Mouse (Mus musculus) kidney, adult 2 months (tissue): ENCODE measurements around the gene Arfgap1. TPM values are rescaled to one million over a fixed set of nuclear protein-coding genes. Genes with fewer than 3 reads are reported as not detected.

Experiments
- DNase-seq: peaks from one replicate; pipeline ENCODE4 v3.0.0; 2021
- H3K27ac ChIP-seq: fragments of 200-500 bp; 2 replicates; pipeline ENCODE4 v1.5.1; 2012; ENCODE audit warnings: low read depth, low read length, control low read depth, inconsistent platforms; ENCODE audit not compliant: insufficient read depth
- H3K27me3 ChIP-seq: fragments of 200-500 bp; replicated peaks from 2 replicates; pipeline ENCODE4 v1.6.1; 2012; ENCODE audit warnings: mild to moderate bottlenecking, moderate library complexity, low read length, inconsistent platforms; ENCODE audit not compliant: control insufficient read depth, insufficient read depth
- H3K36me3 ChIP-seq: fragments of 200-500 bp; 2 replicates; pipeline ENCODE4 v1.6.1; 2012; ENCODE audit warnings: mild to moderate bottlenecking, moderate library complexity, low read length, inconsistent platforms; ENCODE audit not compliant: control insufficient read depth, insufficient read depth
- H3K4me1 ChIP-seq: fragments of 200-500 bp; 2 replicates; pipeline ENCODE4 v1.6.1; 2011; ENCODE audit warnings: low read length; ENCODE audit not compliant: control insufficient read depth, insufficient read depth
- H3K4me3 ChIP-seq: fragments of 200-500 bp; 2 replicates; pipeline ENCODE4 v1.5.1; 2011; ENCODE audit warnings: mild to moderate bottlenecking, low read depth, low read length, control low read depth; ENCODE audit not compliant: insufficient read depth
- CTCF ChIP-seq: fragments of 200-500 bp; conservative IDR thresholded peaks from 2 replicates; pipeline ENCODE4 v1.5.1; 2011; ENCODE audit warnings: low read depth, mild to moderate bottlenecking, control low read depth, low read length, moderate library complexity, mixed read lengths; ENCODE audit not compliant: insufficient read depth, insufficient read length
- POLR2A ChIP-seq: fragments of 200-500 bp; IDR thresholded peaks from one replicate; pipeline ENCODE4 v1.6.1; 2011; ENCODE audit warnings: low read depth, low read length, control low read depth
- WGBS: fragments of 180-500 bp; shearing (Covaris S2); methylation state at CpG from one replicate; pipeline ENCODE4 v1.1.7; 2018; 5-methylcytosine and 5-hydroxymethylcytosine counted together
- polyA plus RNA-seq: library from polyadenylated mRNA; depleted of rRNA; stranded (reverse); fragments of >200 nt; gene quantifications from 2 replicates; pipeline ENCODE4 v1.2.3, GENCODE M21; 2012

The Arfgap1 gene
- polyA plus RNA-seq, 1 experiment = 35.6 TPM

DNA sequence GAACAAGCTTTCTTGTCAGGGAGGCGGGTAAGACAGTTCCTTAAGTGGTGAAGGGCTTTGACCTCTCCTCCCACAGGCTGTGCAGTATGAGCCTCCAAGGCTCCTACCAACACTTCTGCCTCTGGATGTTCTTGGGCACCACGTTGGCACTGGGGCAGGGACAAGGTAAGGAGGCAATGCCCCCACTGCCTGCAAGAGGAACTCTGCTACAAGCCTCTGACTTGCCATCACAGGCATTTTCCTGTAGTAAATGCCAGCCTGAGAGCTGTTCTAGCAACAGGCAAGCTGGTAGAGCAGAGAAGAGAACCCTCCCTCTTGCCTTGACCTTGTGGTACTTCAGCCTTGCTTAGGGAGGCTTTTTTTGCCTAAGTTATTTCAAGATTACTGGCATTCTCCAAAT is 19.4 kb downstream of the Arfgap1 start, which contains the start of gene Col20a1:
Col20a1 (plus strand) TSS at position 87 of the 400 bp plus-strand sequence.
- Histone ChIP-seq H3K36me3 (no peaks in the 10 kb centered on the region), H3K4me3 (no peak within 1 kb of the TSS), H3K4me1 (no peaks in the 10 kb centered on the region), H3K27me3 (no peaks in the 10 kb centered on the region), H3K27ac (no peak within 1 kb of the TSS)
- TF ChIP-seq POLR2A = no peak
- TF ChIP-seq CTCF = no peak
- WGBS = 58% methylated on average over 2 of the region's 2 CpGs
- DNase-seq = no peak

DNA sequence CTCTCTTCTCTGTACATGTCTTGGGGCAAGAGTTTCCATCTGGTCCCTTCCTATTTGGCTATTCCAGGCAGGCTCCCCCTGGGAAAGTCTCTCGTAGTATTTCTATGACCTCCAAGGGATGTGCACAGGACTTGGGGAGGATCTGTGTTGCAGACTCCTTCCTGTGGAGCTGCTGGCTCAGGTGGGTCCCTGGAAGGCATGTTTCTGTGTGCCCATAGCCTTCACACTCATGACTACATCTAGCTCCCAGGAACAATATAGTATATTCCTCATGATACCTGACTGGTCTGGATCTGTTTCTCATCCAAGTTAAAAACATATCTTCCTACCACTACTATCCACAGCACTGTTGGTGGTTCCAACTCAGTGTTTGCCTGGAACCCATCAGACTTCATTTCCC is 20.0 kb downstream of the Arfgap1 start:
- TF ChIP-seq POLR2A (no peak), CTCF (no peak)
- no peak overlapping the region for H3K4me3 ChIP-seq
- H3K36me3 ChIP-seq = no peaks in the 10 kb centered on the region
- no peak for DNase-seq
- 65% methylated on average over 1 of the region's 1 CpGs for WGBS
- H3K4me1 ChIP-seq = no peaks in the 10 kb centered on the region
- no peak overlapping the region for H3K27ac ChIP-seq
- H3K27me3 ChIP-seq = no peaks in the 10 kb centered on the region

DNA sequence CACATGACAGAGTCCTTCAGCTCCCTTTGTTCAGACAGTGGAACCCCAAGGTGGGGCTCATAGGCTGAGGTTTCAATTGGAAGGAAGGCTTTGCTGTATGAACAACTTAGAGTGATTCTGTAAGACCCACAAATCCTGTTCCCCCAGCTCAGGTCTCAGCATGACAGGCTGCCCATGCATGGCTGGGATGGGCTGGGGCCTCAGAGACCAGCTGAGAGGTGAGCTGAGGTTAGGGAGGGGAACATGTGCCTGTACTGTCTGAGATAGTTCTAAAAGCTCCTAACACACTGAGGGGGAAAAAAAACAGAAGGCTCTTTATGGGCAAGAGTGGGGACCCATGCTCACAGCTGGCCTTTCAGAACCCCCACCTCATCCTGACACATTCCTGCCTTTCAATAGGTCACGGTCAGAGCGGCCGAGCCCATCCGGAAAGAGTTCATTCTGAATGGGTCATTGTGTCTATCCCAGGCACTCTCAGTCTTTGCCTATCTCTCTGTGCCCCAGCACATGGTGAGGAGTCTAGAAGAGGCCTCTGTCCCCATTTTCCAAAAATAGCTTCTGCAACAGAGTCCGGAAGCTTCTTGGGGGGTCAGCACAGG is 20.5 kb downstream of the Arfgap1 start:
- Histone ChIP-seq H3K27me3 (no peaks in the 10 kb centered on the region), H3K4me3 (no peak overlapping the region), H3K4me1 (no peaks in the 10 kb centered on the region), H3K27ac (no peak overlapping the region), H3K36me3 (no peaks in the 10 kb centered on the region)
- no peak for DNase-seq
- no peak for TF ChIP-seq CTCF
- no peak for TF ChIP-seq POLR2A
- WGBS = 69% methylated on average over 5 of the region's 5 CpGs

DNA sequence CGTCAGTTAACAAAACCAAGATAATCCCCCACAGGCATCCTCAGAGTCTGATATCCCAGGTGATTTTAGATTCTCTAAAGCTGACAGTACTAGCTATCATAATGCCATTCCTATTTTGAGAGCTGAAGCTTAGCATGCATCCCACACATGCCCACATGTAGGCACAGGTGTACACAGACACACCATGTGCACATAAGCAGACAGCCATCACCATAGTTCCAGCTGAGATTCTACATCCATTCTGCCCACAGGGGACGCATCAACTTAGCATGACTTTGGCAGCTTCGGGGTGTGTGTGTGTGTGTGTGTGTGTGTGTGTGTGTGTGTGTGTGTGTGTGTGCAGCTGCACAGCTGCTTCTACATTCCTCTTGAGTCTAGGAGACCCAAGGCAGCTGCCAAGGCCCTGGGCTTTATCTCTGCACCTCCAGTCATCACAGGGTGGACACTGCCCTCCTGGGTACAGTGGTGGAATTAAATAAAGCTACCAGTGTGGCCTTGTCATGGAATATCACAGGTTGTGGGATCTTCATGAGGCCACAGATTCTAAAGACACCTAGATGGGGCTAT is 21.4 kb downstream of the Arfgap1 start:
- Histone ChIP-seq H3K36me3 (no peaks in the 10 kb centered on the region), H3K4me1 (no peaks in the 10 kb centered on the region), H3K27ac (no peak overlapping the region), H3K4me3 (no peak overlapping the region), H3K27me3 (no peaks in the 10 kb centered on the region)
- 52% methylated on average over 3 of the region's 3 CpGs for WGBS
- DNase-seq = no peak
- TF ChIP-seq POLR2A (no peak), CTCF (no peak)

DNA sequence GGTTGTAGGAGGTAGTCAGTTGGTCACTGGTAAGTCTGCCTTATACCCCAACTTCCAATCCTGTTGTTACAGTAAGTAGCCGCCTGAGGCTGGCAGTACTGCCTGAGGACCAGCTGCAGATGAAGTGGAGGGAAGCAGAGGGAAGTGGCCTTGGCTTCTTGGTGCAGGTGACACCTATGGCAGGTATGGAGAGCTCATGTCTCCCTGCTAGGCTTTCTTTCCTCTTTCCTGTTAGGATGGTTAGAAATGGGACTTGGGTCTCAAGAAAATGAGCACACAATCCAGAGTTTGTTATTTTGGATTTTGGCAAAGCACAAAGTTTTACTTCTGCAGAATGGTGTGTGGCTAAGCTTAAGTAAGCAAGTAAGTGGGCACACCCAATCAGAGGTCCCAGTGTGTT is 21.9 kb downstream of the Arfgap1 start:
- WGBS = 87% methylated on average over 1 of the region's 1 CpGs
- no peak overlapping the region for H3K4me3 ChIP-seq
- H3K36me3 ChIP-seq = no peaks in the 10 kb centered on the region
- TF ChIP-seq POLR2A (no peak), CTCF (no peak)
- DNase-seq = no peak
- no peaks in the 10 kb centered on the region for H3K4me1 ChIP-seq
- no peak overlapping the region for H3K27ac ChIP-seq
- H3K27me3 ChIP-seq = no peaks in the 10 kb centered on the region

DNA sequence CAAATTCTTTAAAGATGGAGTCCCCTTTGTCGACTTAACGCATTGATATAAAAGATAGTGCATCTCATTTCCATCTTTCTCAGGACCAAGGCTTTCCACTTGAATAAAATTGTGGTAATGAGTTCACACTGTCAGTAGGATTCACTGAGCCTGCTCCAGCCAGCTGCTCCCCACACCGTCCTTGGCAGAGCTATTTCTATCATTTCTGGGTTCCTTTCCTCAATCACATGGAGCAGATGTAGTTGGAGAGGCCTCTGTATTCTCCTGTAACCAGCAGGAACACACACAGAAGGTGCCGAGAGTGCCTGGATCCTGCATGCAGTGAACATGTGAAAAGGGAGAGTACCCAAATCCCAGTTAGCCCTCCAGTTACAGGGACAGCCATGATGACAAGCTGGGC is 23.3 kb downstream of the Arfgap1 start:
- 68% methylated on average over 4 of the region's 4 CpGs for WGBS
- H3K36me3 ChIP-seq = no peaks in the 10 kb centered on the region
- no peak for TF ChIP-seq CTCF
- TF ChIP-seq POLR2A = no peak
- no peak overlapping the region for H3K4me3 ChIP-seq
- no peak for DNase-seq
- no peaks in the 10 kb centered on the region for H3K4me1 ChIP-seq
- no peak overlapping the region for H3K27ac ChIP-seq
- H3K27me3 ChIP-seq = no peaks in the 10 kb centered on the region

DNA sequence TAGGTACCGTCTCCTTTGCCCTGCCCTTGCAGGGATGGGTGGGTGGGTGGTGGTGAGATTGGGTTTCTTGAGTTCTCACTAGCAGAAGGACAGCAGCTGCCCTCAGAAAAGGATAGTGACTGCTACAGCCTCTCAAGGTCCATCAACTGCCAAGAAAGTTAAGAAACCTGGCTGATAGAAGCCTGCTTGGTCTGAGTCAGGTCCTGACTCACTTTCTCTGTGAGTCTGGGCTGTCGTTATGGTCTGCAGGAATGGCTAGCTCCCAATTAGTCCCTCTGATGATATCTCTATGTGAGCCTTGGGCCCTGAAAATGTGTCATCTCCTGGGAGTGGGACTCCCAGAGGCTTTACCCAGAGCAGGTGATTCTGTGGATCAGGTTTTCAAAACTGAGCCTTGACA is 27.3 kb downstream of the Arfgap1 start:
- Histone ChIP-seq H3K27ac (no peak overlapping the region), H3K27me3 (no peaks in the 10 kb centered on the region), H3K4me3 (no peak overlapping the region), H3K4me1 (no peaks in the 10 kb centered on the region), H3K36me3 (no peaks in the 10 kb centered on the region)
- WGBS = 77% methylated on average over 2 of the region's 2 CpGs
- DNase-seq = no peak
- no peak for TF ChIP-seq CTCF
- no peak for TF ChIP-seq POLR2A
